Mouse (Mus musculus): ENCODE data around the gene Rassf2.

DNA sequence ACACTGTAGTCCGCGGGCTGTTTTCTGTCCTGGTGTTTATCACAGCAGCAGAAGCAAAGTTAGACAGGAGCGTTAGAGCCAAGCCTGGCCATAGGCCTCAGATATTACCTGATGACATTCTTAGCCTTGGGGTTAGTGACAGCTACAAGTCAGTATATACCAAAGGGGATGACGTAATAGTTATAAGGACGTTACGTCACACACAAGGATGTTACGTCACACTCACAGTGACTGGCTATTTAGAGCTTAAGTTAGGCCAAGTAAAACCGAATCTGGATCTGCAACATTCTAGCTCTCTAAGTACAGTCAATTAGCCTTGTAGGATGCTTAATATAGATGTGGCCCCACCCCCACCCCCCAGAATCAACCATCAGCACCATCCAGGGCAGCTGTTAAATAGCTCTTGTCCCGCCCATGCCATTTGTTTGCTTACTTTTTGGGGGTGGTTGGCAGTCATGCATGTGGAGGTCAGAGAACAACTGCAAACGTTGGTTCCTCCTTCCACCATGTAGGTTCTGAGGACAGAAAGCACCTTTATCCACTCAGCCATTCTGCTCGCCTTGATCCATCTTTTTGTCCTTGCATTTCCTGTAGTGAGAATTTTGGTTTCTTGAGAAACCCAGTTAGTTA, 18.2 kb upstream of the Rassf2 start:
- TF ChIP-seq GATA1 (IDR thresholded peaks at IDR 0.05; ENCODE audit: borderline replicate concordance, low read length) (no peak), FLI1 (IDR thresholded peaks at IDR 0.05; ENCODE audit: low read length) (no peak)

All from megakaryocyte, embryonic 14.5 days (primary cell).